Mouse (Mus musculus): ENCODE results near the gene Klrb1b. TPM values are rescaled to one million over a fixed set of nuclear protein-coding genes. Genes with fewer than 3 reads are reported as not detected.
A peak's percentile ranks its signal among the peaks of the same experiment; 100 is the strongest.

Klrb1b gene
- not detected in 2 replicates for polyA plus RNA-seq (2012; rRNA removed)

- no peak for DNase-seq (ENCODE audit: extremely low spot score in 1 of 2, low spot score in 1 of 2)
Measured at GRCm38 (mm10) chr6:128826132-128826531, at the start of gene Klrb1b, which contains the start of gene Gm44511. Gene Klrb1b, minus strand, starts transcription at chr6:128826331. Gene Gm44511, minus strand, starts transcription at chr6:128826315.

GRCm38 (mm10) chr6:128871910-128872610, 45.9 kb upstream of the Klrb1b start:
- no peak for DNase-seq (ENCODE audit: extremely low spot score in 1 of 2, low spot score in 1 of 2)

- no peak for DNase-seq (ENCODE audit: extremely low spot score in 1 of 2, low spot score in 1 of 2)
Measured at GRCm38 (mm10) chr6:128868861-128869260, 42.7 kb upstream of the Klrb1b start.

GRCm38 (mm10) chr6:128857976-128858375, 31.8 kb upstream of the Klrb1b start:
- no peak for DNase-seq (ENCODE audit: extremely low spot score in 1 of 2, low spot score in 1 of 2)

- DNase-seq (ENCODE audit: extremely low spot score in 1 of 2, low spot score in 1 of 2) = peak in 1 of 2 experiments; percentile 22
Measured at GRCm38 (mm10) chr6:128856250-128856649, 30.1 kb upstream of the Klrb1b start.

GRCm38 (mm10) chr6:128855477-128855876, 29.3 kb upstream of the Klrb1b start:
- DNase-seq (ENCODE audit: extremely low spot score in 1 of 2, low spot score in 1 of 2) = no peak

GRCm38 (mm10) chr6:128854895-128855294, 28.8 kb upstream of the Klrb1b start:
- no peak for DNase-seq (ENCODE audit: extremely low spot score in 1 of 2, low spot score in 1 of 2)

GRCm38 (mm10) chr6:128854024-128854820, 28.1 kb upstream of the Klrb1b start:
- peak in 1 of 2 experiments; percentile 77 for DNase-seq (ENCODE audit: extremely low spot score in 1 of 2, low spot score in 1 of 2)

GRCm38 (mm10) chr6:128852766-128853165, 26.6 kb upstream of the Klrb1b start:
- DNase-seq (ENCODE audit: extremely low spot score in 1 of 2, low spot score in 1 of 2) = no peak

GRCm38 (mm10) chr6:128851151-128851550, 25.0 kb upstream of the Klrb1b start:
- DNase-seq (ENCODE audit: extremely low spot score in 1 of 2, low spot score in 1 of 2) = no peak

- no peak for DNase-seq (ENCODE audit: extremely low spot score in 1 of 2, low spot score in 1 of 2)
Measured at GRCm38 (mm10) chr6:128850671-128851070, 24.5 kb upstream of the Klrb1b start.

- peak in 1 of 2 experiments; percentile 60 for DNase-seq (ENCODE audit: extremely low spot score in 1 of 2, low spot score in 1 of 2)
Measured at GRCm38 (mm10) chr6:128849902-128850301, 23.8 kb upstream of the Klrb1b start.

- DNase-seq (ENCODE audit: extremely low spot score in 1 of 2, low spot score in 1 of 2) = no peak
Measured at GRCm38 (mm10) chr6:128847401-128847800, 21.3 kb upstream of the Klrb1b start.

- DNase-seq (ENCODE audit: extremely low spot score in 1 of 2, low spot score in 1 of 2) = no peak
Measured at GRCm38 (mm10) chr6:128845998-128846542, 19.9 kb upstream of the Klrb1b start.

- DNase-seq (ENCODE audit: extremely low spot score in 1 of 2, low spot score in 1 of 2) = peak; percentile 68 to 87
Measured at GRCm38 (mm10) chr6:128845319-128845979, 19.3 kb upstream of the Klrb1b start.

GRCm38 (mm10) chr6:128844586-128845080, 18.5 kb upstream of the Klrb1b start:
- no peak for DNase-seq (ENCODE audit: extremely low spot score in 1 of 2, low spot score in 1 of 2)

GRCm38 (mm10) chr6:128844131-128844530, 18.0 kb upstream of the Klrb1b start:
- DNase-seq (ENCODE audit: extremely low spot score in 1 of 2, low spot score in 1 of 2) = peak in 1 of 2 experiments; percentile 53

GRCm38 (mm10) chr6:128843479-128843992, 17.4 kb upstream of the Klrb1b start:
- no peak for DNase-seq (ENCODE audit: extremely low spot score in 1 of 2, low spot score in 1 of 2)

- peak; percentile 89 to 98 for DNase-seq (ENCODE audit: extremely low spot score in 1 of 2, low spot score in 1 of 2)
Measured at GRCm38 (mm10) chr6:128842945-128843478, 16.9 kb upstream of the Klrb1b start.

- peak in 1 of 2 experiments; percentile 46 for DNase-seq (ENCODE audit: extremely low spot score in 1 of 2, low spot score in 1 of 2)
Measured at GRCm38 (mm10) chr6:128842356-128842944, 16.3 kb upstream of the Klrb1b start.

Measured in frontal cortex, adult 2 months (tissue).